Mouse (Mus musculus) gonadal fat pad, adult 2 months (tissue): ENCODE results near the gene Rasal3. TPM values are rescaled to one million over a fixed set of nuclear protein-coding genes. Genes with fewer than 3 reads are reported as not detected.

ENCODE experiments used
- DNase-seq: peaks from one replicate; pipeline ENCODE4 v3.0.0-alpha.2; 2012; ENCODE audit warnings: low read depth
- polyA plus RNA-seq: library from polyadenylated mRNA; depleted of rRNA; stranded (reverse); fragments of >200 nt; gene quantifications from 2 replicates; pipeline ENCODE4 v1.2.3, GENCODE M21; 2012; rRNA removed

Rasal3 gene
- polyA plus RNA-seq: 2.3 and 2.6 TPM in 2 replicates

GRCm38 (mm10) chr17:32403417-32403816, at the start of gene Rasal3:
TSS of gene Rasal3 (minus strand) at chr17:32403583.
- DNase-seq: no peak

- no peak for DNase-seq
These were observed 49.1 kb upstream of the Rasal3 start, which contains the start of gene Cyp4f39 for GRCm38 (mm10) chr17:32452482-32452881. TSS of gene Cyp4f39 (plus strand) at chr17:32452723.

- DNase-seq: no peak
These were observed 47.6 kb upstream of the Rasal3 start for GRCm38 (mm10) chr17:32450844-32451537.

- DNase-seq: no peak
These were observed 45.7 kb upstream of the Rasal3 start for GRCm38 (mm10) chr17:32449042-32449441.

GRCm38 (mm10) chr17:32447195-32447594, 43.8 kb upstream of the Rasal3 start:
- no peak for DNase-seq

GRCm38 (mm10) chr17:32445016-32445415, 41.6 kb upstream of the Rasal3 start:
- no peak for DNase-seq

- DNase-seq: no peak
These were observed 39.9 kb upstream of the Rasal3 start for GRCm38 (mm10) chr17:32443245-32443644.

GRCm38 (mm10) chr17:32437106-32437505, 33.7 kb upstream of the Rasal3 start:
- no peak for DNase-seq

GRCm38 (mm10) chr17:32435151-32435550, 31.8 kb upstream of the Rasal3 start:
- DNase-seq: no peak

- no peak for DNase-seq
These were observed 30.9 kb upstream of the Rasal3 start for GRCm38 (mm10) chr17:32434324-32434723.

- no peak for DNase-seq
These were observed 28.6 kb upstream of the Rasal3 start for GRCm38 (mm10) chr17:32431972-32432371.

GRCm38 (mm10) chr17:32426610-32427009, 23.2 kb upstream of the Rasal3 start:
- DNase-seq: no peak

GRCm38 (mm10) chr17:32424034-32424433, 20.7 kb upstream of the Rasal3 start, which contains the start of gene Pglyrp2:
TSS of gene Pglyrp2 (minus strand) at chr17:32424167.
- DNase-seq: no peak

GRCm38 (mm10) chr17:32420781-32421180, 17.4 kb upstream of the Rasal3 start:
- no peak for DNase-seq

- no peak for DNase-seq
These were observed 16.6 kb upstream of the Rasal3 start for GRCm38 (mm10) chr17:32419989-32420388.

- DNase-seq: no peak
These were observed 13.4 kb upstream of the Rasal3 start for GRCm38 (mm10) chr17:32416771-32417170.

GRCm38 (mm10) chr17:32415417-32416020, 12.1 kb upstream of the Rasal3 start:
- no peak for DNase-seq

GRCm38 (mm10) chr17:32411898-32412297, 8.5 kb upstream of the Rasal3 start:
- DNase-seq: no peak

GRCm38 (mm10) chr17:32402779-32403157, 615 bp downstream of the Rasal3 start:
- no peak for DNase-seq

GRCm38 (mm10) chr17:32402011-32402778, 1.2 kb downstream of the Rasal3 start:
- no peak for DNase-seq

GRCm38 (mm10) chr17:32396266-32396665, 7.1 kb downstream of the Rasal3 start:
- no peak for DNase-seq

- no peak for DNase-seq
These were observed 9.4 kb downstream of the Rasal3 start for GRCm38 (mm10) chr17:32393944-32394343.
